Mouse (Mus musculus) midbrain, embryonic 14.5 days (tissue): Measurements from ENCODE around the gene Ptpdc1. TPM values are rescaled to one million over a fixed set of nuclear protein-coding genes. Genes with fewer than 3 reads are reported as not detected.
A peak's percentile ranks its signal among the peaks of the same experiment; 100 is the strongest.

ENCODE experiments used
- ATAC-seq: fragments of 200-750 bp; cut with Nextera tagmentation; 2 replicates; pipeline ENCODE4 v1.8.0; 2017; ENCODE audit warnings: moderate number of reproducible peaks, moderate library complexity; ENCODE audit not compliant: low FRiP score, low TSS enrichment
- DNase-seq: peaks from one replicate; pipeline ENCODE4 v3.0.0-alpha.2; 2015
- H3K27ac ChIP-seq: fragments of 300-500 bp; sonication (generic); replicated peaks from 2 replicates; pipeline ENCODE4 v1.5.1; 2014; ENCODE audit warnings: mild to moderate bottlenecking, low read depth, low read length, moderate library complexity
- H3K27me3 ChIP-seq: fragments of 300-500 bp; sonication (generic); 2 replicates; pipeline ENCODE4 v1.6.1; 2014; ENCODE audit warnings: low read length, control low read depth, mixed read lengths; ENCODE audit not compliant: control insufficient read depth, insufficient read depth
- H3K36me3 ChIP-seq: fragments of 300-500 bp; sonication (generic); 2 replicates; pipeline ENCODE4 v1.6.1; 2014; ENCODE audit warnings: low read length, control low read depth; ENCODE audit not compliant: control insufficient read depth, insufficient read depth
- H3K4me1 ChIP-seq: fragments of 300-500 bp; sonication (generic); 2 replicates; pipeline ENCODE4 v1.6.1; 2014; ENCODE audit warnings: mild to moderate bottlenecking, antibody characterized with exemption, low read length, control low read depth; ENCODE audit not compliant: control insufficient read depth, insufficient read depth
- H3K4me2 ChIP-seq: fragments of 300-500 bp; sonication (generic); 2 replicates; pipeline ENCODE4 v1.6.1; 2014; ENCODE audit warnings: mild to moderate bottlenecking, low read length, moderate library complexity
- H3K4me3 ChIP-seq: fragments of 300-500 bp; sonication (generic); replicated peaks from 2 replicates; pipeline ENCODE4 v1.5.1; 2014; ENCODE audit warnings: low read depth, low read length
- H3K9ac ChIP-seq: fragments of 300-500 bp; sonication (generic); replicated peaks from 2 replicates; pipeline ENCODE4 v1.6.1; 2014; ENCODE audit warnings: mild to moderate bottlenecking, low read length, moderate library complexity
- H3K9me3 ChIP-seq: fragments of 300-500 bp; sonication (generic); 2 replicates; pipeline ENCODE4 v1.6.1; 2016; ENCODE audit warnings: low read length, control low read depth, mixed read lengths; ENCODE audit not compliant: control insufficient read depth
- WGBS: fragments of 180-500 bp; shearing (Covaris S2); extraction: QIAGEN DNeasy Blood & Tissue Kit; methylation state at CpG from one replicate; pipeline ENCODE4 v1.1.7; 2014; 5-methylcytosine and 5-hydroxymethylcytosine counted together
- polyA plus RNA-seq: library from polyadenylated mRNA; unstranded; fragments of >200 nt; fragmentation: Nextera tagmentation; extraction: Ambion mirVana; gene quantifications from 2 replicates; pipeline ENCODE4 v1.2.1, GENCODE M21; 2014

The Ptpdc1 gene
- polyA plus RNA-seq, 1 experiment from 2014 or later: 20.0 TPM

DNA sequence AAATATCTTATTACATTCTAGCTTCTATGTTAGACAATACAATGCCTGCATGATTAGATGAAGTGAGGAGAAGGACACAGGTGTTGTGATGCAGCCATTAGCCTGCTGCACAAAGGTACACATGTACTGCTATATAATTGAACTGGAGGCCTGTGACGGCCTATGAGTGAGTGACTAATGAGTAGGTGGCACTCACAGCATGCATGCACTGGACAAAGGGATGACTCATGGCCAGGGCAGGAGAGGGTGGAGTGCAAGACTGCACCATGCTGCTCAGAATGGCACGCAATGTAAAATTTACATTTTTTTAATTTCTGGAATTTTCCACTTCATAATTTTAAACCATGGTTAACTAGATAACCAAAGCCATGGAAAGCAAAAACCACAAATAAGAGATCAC lies 10.9 kb downstream of the Ptpdc1 start:
- 83% methylated on average over 2 of the region's 2 CpGs for WGBS
- Histone ChIP-seq H3K27ac (no peak overlapping the region), H3K4me2 (no peak overlapping the region), H3K9me3 (peaks cover 8% of the 10 kb centered on the region), H3K4me3 (no peak overlapping the region), H3K4me1 (no peaks in the 10 kb centered on the region), H3K27me3 (no peaks in the 10 kb centered on the region), H3K9ac (no peak overlapping the region), H3K36me3 (no peaks in the 10 kb centered on the region)
- ATAC-seq (no peak), DNase-seq (no peak)

DNA sequence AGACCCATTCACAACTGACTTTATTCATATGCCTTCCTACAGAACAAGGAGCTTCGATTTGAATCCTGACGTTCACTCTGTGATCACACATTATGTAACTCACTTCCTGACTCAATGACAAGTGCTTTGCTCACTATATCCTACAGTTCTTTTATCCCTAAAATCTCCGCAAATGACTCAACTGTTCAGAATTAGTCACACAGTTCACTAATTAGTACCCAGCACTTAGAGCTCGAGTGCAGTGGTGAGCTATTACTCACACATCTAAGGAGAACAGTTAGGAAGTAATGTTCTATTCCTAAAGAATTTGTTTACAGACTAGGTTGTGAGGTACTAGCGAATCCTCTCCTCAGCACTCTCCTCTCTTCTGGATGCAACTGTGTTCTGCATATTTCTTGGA lies 16.4 kb downstream of the Ptpdc1 start:
- ATAC-seq: no peak

DNA sequence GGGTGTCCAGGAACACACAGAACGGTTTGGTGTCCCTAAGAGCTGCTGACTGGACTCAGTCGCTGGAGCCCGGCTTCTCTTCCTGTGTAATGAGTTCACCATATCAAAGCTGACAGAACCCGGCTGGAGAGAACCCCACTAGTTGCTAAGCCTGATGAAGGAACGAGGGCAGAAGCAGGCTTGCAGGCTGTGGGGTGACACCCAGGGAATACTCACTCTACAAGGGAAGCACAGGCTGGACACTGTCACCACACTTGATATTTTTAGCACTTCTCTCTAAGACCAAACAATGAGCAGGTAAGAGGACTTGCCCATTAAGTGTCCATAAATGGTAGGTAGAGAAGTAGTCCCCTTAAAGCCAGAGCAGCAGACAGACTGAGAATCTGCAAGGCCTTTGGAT lies 20.9 kb downstream of the Ptpdc1 start:
- H3K27me3 ChIP-seq: no peaks in the 10 kb centered on the region
- H3K4me3 ChIP-seq: no peak overlapping the region
- H3K4me1 ChIP-seq: no peaks in the 10 kb centered on the region
- DNase-seq (no peak), ATAC-seq (no peak)
- H3K9me3 ChIP-seq: no peaks in the 10 kb centered on the region
- no peak overlapping the region for H3K27ac ChIP-seq
- 85% methylated on average over 5 of the region's 5 CpGs for WGBS
- no peak overlapping the region for H3K9ac ChIP-seq
- H3K4me2 ChIP-seq: no peak overlapping the region
- H3K36me3 ChIP-seq: peaks cover 17% of the 10 kb centered on the region

More for the DNA sequence above, 16.4 kb downstream of the Ptpdc1 start:
- Histone ChIP-seq H3K4me3 (no peak overlapping the region), H3K4me2 (no peak overlapping the region), H3K4me1 (no peaks in the 10 kb centered on the region), H3K27me3 (no peaks in the 10 kb centered on the region), H3K9ac (no peak overlapping the region), H3K36me3 (peaks cover 12% of the 10 kb centered on the region), H3K9me3 (no peaks in the 10 kb centered on the region), H3K27ac (no peak overlapping the region)
- no peak for DNase-seq
- WGBS: 81% methylated on average over 5 of the region's 5 CpGs

DNA sequence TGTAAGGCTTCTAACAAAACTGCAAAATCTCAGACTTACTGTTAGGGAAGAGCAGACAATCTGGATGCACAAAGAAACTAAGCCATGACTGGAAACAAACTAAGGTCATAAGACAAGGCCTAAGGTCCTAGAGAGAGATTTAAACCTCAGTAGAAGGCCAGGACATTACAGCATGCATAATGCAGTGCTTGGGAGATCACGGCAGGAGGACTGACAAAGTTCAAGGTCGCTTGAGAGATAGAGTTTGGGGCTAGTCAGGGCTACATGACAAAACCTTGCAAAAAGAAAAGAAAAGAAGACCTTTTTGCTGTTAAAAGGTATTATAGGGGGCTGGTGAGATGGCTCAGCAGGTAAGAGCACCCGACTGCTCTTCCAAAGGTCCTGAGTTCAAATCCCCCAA lies 22.2 kb downstream of the Ptpdc1 start:
- no peaks in the 10 kb centered on the region for H3K9me3 ChIP-seq
- WGBS: 91% methylated on average over 3 of the region's 3 CpGs
- no peak for DNase-seq

DNA sequence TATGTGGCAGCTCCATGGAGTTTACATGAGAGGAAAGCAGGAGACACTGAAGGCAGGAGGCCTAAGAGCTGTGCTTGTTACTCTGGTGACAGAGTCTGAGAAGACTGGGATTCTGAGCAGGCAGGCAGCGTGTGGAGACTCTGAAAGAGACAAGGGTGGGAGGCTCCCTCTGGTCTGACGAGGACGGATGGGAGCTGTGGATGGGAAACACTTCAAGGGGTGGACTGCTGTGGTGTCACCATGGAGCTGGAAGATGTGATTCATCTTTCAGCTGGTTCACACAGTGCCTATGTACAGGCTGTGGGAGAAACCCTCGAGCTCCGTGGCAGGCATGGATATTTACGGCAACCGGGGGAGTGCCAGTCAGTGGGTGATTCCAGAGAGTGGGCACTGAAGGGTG lies 30.9 kb downstream of the Ptpdc1 start:
- 0 out of 2 replicates have a peak, but pooled peaks have one; percentile 34 for ATAC-seq
- Histone ChIP-seq H3K4me2 (peak overlapping the region; percentile 31; the same call in 1 of the 2 replicates), H3K4me1 (peaks cover 24% of the 10 kb centered on the region), H3K9ac (0 out of 2 replicates have a peak overlapping the region, but pooled peaks have one; percentile 16), H3K9me3 (no peaks in the 10 kb centered on the region), H3K27ac (peak overlapping the region; percentile 78), H3K4me3 (no peak overlapping the region), H3K27me3 (no peaks in the 10 kb centered on the region), H3K36me3 (peaks cover 25% of the 10 kb centered on the region)
- DNase-seq: peak; percentile 41
- 28% methylated on average over 7 of the region's 7 CpGs for WGBS

More for the DNA sequence above, 22.2 kb downstream of the Ptpdc1 start:
- no peak for ATAC-seq
- H3K27me3 ChIP-seq: no peaks in the 10 kb centered on the region
- no peak overlapping the region for H3K9ac ChIP-seq
- peaks cover 17% of the 10 kb centered on the region for H3K36me3 ChIP-seq
- no peak overlapping the region for H3K4me3 ChIP-seq
- H3K4me2 ChIP-seq: no peak overlapping the region
- no peaks in the 10 kb centered on the region for H3K4me1 ChIP-seq
- H3K27ac ChIP-seq: no peak overlapping the region

DNA sequence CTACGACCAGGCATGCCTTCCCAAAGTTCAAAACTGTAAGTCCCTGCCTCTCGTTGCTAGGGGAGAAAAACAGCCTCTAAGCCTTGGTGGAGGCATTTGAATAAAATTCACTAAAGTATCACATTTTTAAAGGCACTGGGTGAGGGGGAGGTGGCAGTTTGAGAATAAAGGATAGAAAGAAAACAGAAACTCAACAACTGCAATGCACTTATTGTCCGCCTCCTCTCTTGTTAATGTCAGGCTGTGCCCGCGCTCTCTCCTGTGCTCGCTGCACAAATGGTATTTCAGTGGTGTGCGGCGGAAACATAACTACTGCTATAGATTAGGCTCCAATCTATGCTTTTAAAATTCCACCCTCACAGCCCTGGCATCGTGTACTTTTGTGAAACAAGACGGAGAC lies 31.4 kb downstream of the Ptpdc1 start:
- Histone ChIP-seq H3K27me3 (no peaks in the 10 kb centered on the region), H3K9me3 (no peaks in the 10 kb centered on the region), H3K4me2 (peak overlapping the region; percentile 31), H3K4me3 (no peak overlapping the region), H3K27ac (peak overlapping the region; percentile 78), H3K9ac (no peak overlapping the region), H3K36me3 (peaks cover 30% of the 10 kb centered on the region), H3K4me1 (peaks cover 24% of the 10 kb centered on the region)
- 16% methylated on average over 10 of the region's 10 CpGs for WGBS
- DNase-seq (peak; percentile 54), ATAC-seq (no peak)

DNA sequence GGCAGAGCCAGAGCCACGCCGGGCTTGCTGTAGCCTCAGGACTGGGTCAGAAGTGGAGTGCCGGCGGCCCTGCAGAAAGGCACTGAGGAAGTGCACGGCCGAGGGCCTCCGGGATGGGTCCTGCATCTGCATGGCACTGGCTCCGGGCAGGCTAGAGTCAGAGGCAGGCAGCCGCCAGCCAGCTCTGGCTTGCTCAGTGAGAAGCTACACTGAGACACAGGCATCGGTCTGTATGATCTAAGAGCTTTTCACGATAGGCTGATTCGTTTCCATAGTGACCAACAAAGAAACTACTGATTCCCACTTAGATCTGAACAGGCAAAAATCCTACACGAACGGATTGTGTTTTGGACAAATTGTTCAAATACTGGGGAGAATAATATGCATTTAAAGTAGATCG lies 32.3 kb downstream of the Ptpdc1 start:
- peak overlapping the region; percentile 28 for H3K4me3 ChIP-seq
- 8% methylated on average over 15 of the region's 15 CpGs for WGBS

DNA sequence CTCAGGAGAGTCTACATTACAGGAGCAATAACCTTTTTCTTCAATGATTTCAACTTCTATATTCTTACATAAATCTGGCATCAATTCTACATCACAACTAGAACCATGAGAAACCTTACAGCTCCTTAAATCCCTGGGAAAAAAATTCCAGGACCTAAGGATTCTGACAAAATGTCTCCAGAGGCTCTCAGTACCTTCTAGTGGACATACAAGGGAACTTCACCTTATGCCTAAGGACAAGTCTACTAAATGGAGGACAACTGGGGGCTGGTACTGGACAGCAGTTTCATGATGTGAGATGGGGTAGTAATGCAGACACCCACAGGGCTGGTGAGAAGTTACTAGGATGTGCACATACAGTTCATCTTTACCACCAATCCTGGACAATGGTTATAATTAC lies 34.7 kb downstream of the Ptpdc1 start:
- H3K4me3 ChIP-seq: no peak overlapping the region
- H3K27ac ChIP-seq: no peak overlapping the region
- DNase-seq (no peak), ATAC-seq (no peak)
- no peaks in the 10 kb centered on the region for H3K27me3 ChIP-seq
- peaks cover 47% of the 10 kb centered on the region for H3K36me3 ChIP-seq
- H3K9ac ChIP-seq: no peak overlapping the region
- H3K4me1 ChIP-seq: peaks cover 24% of the 10 kb centered on the region
- no peaks in the 10 kb centered on the region for H3K9me3 ChIP-seq
- H3K4me2 ChIP-seq: no peak overlapping the region

More for the DNA sequence above, 32.3 kb downstream of the Ptpdc1 start:
- peak overlapping the region; percentile 44 for H3K9ac ChIP-seq
- ATAC-seq (peak; percentile 85), DNase-seq (peak; percentile 85)
- H3K27me3 ChIP-seq: no peaks in the 10 kb centered on the region
- peak overlapping the region; percentile 51 for H3K4me2 ChIP-seq
- H3K27ac ChIP-seq: peak overlapping the region; percentile 70
- H3K36me3 ChIP-seq: peaks cover 37% of the 10 kb centered on the region
- no peaks in the 10 kb centered on the region for H3K9me3 ChIP-seq
- H3K4me1 ChIP-seq: peaks cover 24% of the 10 kb centered on the region

DNA sequence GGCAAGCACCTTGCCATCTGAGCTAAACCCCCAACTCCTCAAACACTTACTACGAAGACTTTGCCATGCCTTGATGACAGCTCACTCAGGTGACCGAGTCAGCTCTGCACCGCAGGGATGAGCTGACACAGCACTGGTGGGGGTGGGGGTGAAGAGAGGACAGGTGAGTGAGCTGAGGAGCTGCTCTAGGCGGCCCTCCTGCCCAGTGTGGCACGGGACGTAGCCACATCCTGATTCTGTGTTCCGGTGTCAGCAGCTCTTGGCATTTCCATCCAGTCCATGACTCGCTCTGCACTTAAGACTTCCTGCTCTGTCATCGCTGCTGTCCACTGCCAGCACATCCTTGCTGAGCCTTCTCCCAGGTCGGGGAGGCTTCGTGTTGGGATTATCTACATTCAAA lies 38.1 kb downstream of the Ptpdc1 start:
- Histone ChIP-seq H3K27ac (no peak overlapping the region), H3K9me3 (no peaks in the 10 kb centered on the region), H3K4me3 (no peak overlapping the region), H3K4me2 (no peak overlapping the region), H3K4me1 (no peaks in the 10 kb centered on the region), H3K27me3 (no peaks in the 10 kb centered on the region), H3K36me3 (peaks cover 72% of the 10 kb centered on the region), H3K9ac (no peak overlapping the region)
- no peak for ATAC-seq
- no peak for DNase-seq
- 90% methylated on average over 11 of the region's 11 CpGs for WGBS
